Mouse (Mus musculus) embryonic fibroblast, embryonic 13.5 days (primary cell): ENCODE data around the gene Ttc19.

ENCODE experiments used
- CTCF ChIP-seq: IDR thresholded peaks from 2 replicates; pipeline ENCODE4 v1.5.1; 2011; ENCODE audit warnings: mild to moderate bottlenecking, control low read depth, low read length, moderate library complexity, borderline replicate concordance; ENCODE audit not compliant: insufficient read depth
- POLR2A ChIP-seq: IDR thresholded peaks from 2 replicates; pipeline ENCODE4 v1.6.1; 2011; ENCODE audit warnings: low read depth, mild to moderate bottlenecking, control low read depth, low read length, moderate library complexity

DNA sequence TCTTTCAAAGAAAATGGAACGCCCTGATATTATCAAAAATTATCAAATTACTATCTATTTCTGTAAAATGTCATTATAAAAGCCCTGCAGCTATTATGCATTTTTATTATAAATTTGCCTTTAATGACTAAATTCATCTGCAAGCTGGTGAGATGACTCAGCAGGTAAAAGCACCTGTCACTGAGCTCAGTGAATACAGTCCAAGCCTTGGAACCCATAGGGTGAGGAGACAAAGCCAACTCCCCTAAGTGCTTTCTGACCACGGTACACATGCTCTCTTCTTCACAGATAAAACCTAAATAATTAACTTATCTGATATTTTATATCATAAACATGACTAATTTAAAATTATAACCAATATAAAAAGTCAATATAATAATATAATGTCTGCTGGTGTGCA, 90.5 kb downstream of the Ttc19 start:
- no peak for TF ChIP-seq CTCF
- no peak for TF ChIP-seq POLR2A
